Mouse (Mus musculus): Measurements from ENCODE around the gene Camk2n1. TPM values are rescaled to one million over a fixed set of nuclear protein-coding genes. Genes with fewer than 3 reads are reported as not detected.

Gene Camk2n1
- polyA plus RNA-seq, 1 experiment from 2014 or later, result 14.8 TPM

DNA sequence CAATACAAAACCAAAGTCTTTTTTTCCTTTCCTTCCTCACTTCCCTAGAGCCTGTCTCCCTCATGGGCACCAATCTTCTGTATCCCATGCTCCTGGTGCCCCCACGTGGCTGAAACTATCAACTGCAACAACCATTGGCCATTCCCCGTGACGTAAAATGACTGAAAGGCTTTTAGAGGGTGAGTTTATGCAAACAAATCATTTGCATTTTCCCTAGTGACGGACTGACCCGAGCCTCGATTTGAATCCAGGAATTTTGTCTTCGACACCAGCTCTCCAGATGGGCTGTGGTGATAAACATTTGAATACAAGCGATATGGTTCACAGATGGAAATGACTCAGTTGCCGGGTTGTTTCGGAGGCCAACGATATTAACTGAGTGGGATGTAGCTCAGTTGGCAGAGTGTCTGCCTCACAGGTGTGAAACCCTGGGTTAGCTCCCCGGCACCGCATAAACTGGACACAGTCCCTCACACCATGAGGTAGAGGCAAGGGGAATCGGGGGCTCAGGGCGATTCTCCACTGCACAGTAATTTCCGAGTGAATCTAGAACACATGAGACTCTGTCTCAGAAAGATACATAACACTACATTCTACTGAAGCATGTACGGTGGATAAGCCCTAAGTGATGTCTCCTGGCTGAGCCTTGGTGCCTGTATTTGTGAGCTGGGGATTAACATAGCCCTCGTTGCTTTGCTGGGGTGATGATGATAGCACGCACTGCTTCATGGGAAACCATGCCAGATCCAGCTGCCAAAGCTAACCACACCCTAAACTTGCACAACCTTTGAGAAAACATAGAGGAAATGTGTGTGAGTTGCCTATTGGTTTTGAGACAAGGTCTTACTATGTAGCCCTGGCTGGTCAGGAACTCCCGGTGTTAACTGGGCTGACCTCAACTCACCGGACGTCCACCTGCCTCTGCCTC is 27.1 kb upstream of the Camk2n1 start:
- no peak overlapping the region for H3K27ac ChIP-seq
- peak overlapping the region; percentile 33; the same call in 1 of the 2 replicates for H3K4me2 ChIP-seq
- H3K27me3 ChIP-seq, result peaks cover 23% of the 10 kb centered on the region
- ATAC-seq (ENCODE audit: low FRiP score), result no peak
- H3K9me3 ChIP-seq, result no peaks in the 10 kb centered on the region
- H3K9ac ChIP-seq, result peak overlapping the region; percentile 6; the same call in 1 of the 2 replicates
- H3K36me3 ChIP-seq, result no peaks in the 10 kb centered on the region
- peaks cover 3% of the 10 kb centered on the region; the same call in 1 of the 2 replicates for H3K4me1 ChIP-seq (replicated peaks)
- no peak overlapping the region for H3K4me3 ChIP-seq
- WGBS, result 42% methylated on average over 22 of the region's 22 CpGs

DNA sequence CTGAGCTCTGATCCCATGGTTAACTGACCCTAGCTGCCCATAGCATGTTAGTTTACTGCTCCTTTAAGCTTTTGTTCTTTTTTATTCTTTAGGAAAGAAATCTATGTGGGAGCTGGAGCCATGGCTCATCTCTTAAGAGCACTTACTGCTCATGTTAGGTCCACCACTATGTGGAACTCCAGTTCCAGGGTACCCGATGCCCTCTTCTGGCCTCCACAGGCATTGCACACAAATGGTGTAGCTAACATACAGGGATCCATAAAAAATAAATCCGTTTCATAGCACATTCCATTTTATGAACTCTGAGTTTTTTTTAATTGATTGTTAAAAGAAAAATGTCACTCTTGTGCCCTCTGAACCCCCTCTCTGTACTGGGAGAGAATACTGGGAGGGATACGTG is 24.3 kb upstream of the Camk2n1 start:
- no peak overlapping the region for H3K27ac ChIP-seq
- H3K9me3 ChIP-seq, result no peaks in the 10 kb centered on the region
- WGBS, result 40% methylated on average over 3 of the region's 3 CpGs
- no peak overlapping the region for H3K9ac ChIP-seq
- peaks cover 28% of the 10 kb centered on the region for H3K27me3 ChIP-seq
- H3K4me3 ChIP-seq, result no peak overlapping the region
- peaks cover 6% of the 10 kb centered on the region for H3K4me1 ChIP-seq (replicated peaks)
- no peak for ATAC-seq (ENCODE audit: low FRiP score)
- no peaks in the 10 kb centered on the region for H3K36me3 ChIP-seq
- no peak overlapping the region for H3K4me2 ChIP-seq

DNA sequence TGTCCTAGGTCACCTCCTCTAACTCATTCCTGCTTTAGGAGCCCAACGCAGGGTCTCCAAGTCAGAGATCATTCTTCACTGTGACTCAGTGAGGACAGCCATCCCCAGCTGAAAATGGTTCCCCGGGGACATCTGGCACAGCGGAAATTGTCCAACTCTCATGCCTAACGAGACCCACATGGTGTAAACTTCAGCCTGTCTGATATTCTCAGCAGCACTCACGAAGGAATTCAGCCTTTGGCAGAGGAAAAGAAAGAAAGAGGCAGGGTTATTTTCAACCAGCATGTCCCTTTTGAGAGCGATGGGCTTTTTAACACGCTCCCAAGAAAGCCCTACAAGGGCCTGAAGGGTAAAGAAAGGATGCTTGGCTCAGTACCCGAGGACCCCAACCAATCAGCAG is 22.8 kb upstream of the Camk2n1 start:
- H3K4me2 ChIP-seq, result no peak overlapping the region
- no peak overlapping the region for H3K4me3 ChIP-seq
- H3K4me1 ChIP-seq (replicated peaks), result peaks cover 19% of the 10 kb centered on the region
- peaks cover 2% of the 10 kb centered on the region; the same call in 1 of the 2 replicates for H3K36me3 ChIP-seq
- 56% methylated on average over 8 of the region's 8 CpGs for WGBS
- H3K9me3 ChIP-seq, result no peaks in the 10 kb centered on the region
- H3K27me3 ChIP-seq, result peaks cover 28% of the 10 kb centered on the region
- no peak for ATAC-seq (ENCODE audit: low FRiP score)
- peak overlapping the region; percentile 8; the same call in 1 of the 2 replicates for H3K9ac ChIP-seq
- no peak overlapping the region for H3K27ac ChIP-seq

DNA sequence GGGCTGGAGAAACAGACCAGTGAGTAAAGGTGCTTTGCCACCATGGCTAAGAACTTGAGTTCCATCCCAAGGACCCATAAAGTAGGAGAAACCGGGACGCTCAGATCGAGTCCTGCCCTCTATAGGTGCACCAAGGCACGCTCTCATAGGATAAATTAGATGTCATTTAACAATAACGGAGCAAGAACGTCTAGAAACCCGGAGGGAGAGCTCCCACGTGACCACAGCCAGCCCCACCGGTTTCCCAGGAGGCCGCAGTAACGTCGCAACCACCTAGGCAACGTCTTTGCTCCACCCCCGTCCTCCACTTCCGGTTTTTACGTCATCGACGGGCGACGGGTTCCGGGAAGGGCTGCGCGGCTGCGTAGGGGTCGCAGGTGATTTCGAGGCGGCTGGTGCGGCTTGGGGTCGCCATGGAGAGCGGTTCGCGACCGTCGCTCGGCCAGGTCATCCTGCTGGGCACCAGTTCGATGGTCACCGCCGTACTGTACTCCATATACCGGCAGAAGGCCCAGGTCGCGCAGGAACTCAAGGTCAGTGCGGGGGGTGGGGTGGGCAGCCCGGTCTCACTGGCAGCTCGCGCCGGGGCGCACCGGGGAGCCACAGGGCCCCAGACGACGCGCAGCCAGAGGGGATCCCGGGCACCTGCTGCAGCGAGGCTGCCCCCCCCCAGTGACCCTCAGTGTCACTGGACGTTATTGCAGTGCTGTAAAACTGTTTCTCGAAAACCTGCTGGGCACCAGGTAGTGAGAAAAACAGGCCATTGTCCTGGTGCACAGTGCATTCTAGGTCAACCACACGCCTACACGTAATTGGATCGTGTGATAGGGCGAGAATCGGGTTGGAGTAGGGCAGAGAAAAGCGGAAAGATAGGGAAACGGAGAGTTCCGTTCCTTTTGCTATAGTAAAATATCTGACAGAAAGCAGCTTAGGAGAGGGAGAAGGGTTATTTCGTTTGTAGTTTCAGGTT is 19.5 kb upstream of the Camk2n1 start, which contains the start of gene Mul1:
Gene Mul1, plus strand, starts transcription at position 325 of the 970 bp plus-strand sequence.
- Histone ChIP-seq H3K4me1 (replicated peaks) (peaks cover 16% of the 10 kb centered on the region), H3K9ac (peak within 1 kb of the TSS; percentile 89), H3K36me3 (peaks cover 35% of the 10 kb centered on the region), H3K27ac (peak within 1 kb of the TSS; percentile 77), H3K9me3 (no peaks in the 10 kb centered on the region), H3K4me3 (peak within 1 kb of the TSS; percentile 76), H3K4me2 (peak within 1 kb of the TSS; percentile 87), H3K27me3 (peaks cover 15% of the 10 kb centered on the region)
- ATAC-seq (ENCODE audit: low FRiP score), result peak; percentile 94
- 1% methylated on average over 64 of the region's 64 CpGs for WGBS

DNA sequence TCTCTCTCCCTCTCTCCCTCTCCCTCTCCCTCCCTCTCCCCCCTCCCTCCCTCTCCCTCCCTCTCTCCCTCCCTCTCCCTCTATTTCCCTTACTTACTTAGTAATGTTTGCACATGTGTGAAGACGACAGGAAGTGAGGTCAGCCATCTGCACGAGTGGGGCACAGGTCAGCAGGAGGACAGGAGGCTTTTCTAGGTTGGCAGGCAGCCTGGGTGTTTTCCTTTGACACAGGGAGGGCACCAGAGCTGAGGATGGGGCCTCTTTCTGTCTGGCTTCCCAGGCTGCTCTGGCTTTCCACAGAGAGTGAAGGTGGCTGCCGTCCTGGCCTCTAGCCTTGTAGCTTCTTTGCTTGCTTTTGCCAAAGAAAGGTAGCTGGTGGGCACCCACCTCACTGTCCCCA is 14.1 kb upstream of the Camk2n1 start:
- no peak overlapping the region for H3K9ac ChIP-seq
- H3K9me3 ChIP-seq, result no peaks in the 10 kb centered on the region
- no peak for ATAC-seq (ENCODE audit: low FRiP score)
- 70% methylated on average over 3 of the region's 3 CpGs for WGBS
- H3K27me3 ChIP-seq, result 0 out of 2 replicates have a peak, but pooled peaks cover 4% of the 10 kb centered on the region
- peaks cover 11% of the 10 kb centered on the region for H3K4me1 ChIP-seq (replicated peaks)
- H3K27ac ChIP-seq, result no peak overlapping the region
- H3K36me3 ChIP-seq, result peaks cover 64% of the 10 kb centered on the region
- H3K4me2 ChIP-seq, result no peak overlapping the region
- no peak overlapping the region for H3K4me3 ChIP-seq

DNA sequence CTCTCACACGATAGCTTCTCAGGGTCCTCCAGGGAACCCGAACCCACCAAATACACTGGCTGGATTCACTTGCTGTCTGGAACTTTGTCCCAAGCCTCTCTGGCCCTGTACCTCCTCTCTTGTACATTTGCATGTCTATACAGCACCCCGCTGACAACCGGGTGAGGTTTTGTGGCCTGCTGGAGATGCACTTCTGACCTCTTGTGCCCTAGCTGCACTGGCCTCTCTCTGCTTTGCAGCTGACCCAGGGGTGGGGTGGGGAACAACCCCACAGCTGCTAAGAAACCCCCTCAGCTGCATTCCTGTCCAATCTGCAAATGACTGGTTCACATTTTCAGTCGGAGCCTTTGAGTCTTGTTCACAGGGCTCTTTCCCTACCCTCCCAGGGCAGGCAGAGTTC is 9.2 kb upstream of the Camk2n1 start:
- Histone ChIP-seq H3K4me3 (no peak overlapping the region), H3K4me2 (no peak overlapping the region), H3K27me3 (peaks cover 6% of the 10 kb centered on the region; the same call in 1 of the 2 replicates), H3K27ac (no peak overlapping the region), H3K4me1 (replicated peaks) (peaks cover 27% of the 10 kb centered on the region), H3K9ac (no peak overlapping the region), H3K9me3 (no peaks in the 10 kb centered on the region), H3K36me3 (peaks cover 26% of the 10 kb centered on the region)
- 7% methylated on average over 5 of the region's 5 CpGs for WGBS
- no peak for ATAC-seq (ENCODE audit: low FRiP score)

DNA sequence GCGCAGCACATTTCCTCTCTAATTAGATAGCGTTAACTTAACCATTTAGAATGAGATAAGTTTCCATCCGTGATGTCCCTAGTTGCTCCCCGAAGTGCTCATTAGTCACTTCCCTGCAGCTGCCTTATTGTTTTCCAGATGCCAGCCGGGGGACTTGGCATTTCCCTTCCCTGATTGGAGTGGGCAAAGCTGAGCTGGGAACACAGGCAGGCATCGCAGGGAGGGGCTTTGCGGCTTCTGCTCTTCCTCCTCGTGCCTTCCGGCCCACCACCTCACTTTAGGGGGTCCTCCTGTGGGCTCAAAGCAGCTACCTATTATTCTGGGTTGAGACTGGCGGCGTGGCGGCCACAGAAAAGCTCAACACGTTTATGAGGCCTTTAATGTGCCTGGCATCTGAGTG is 7.1 kb upstream of the Camk2n1 start:
- H3K4me3 ChIP-seq, result no peak overlapping the region
- no peaks in the 10 kb centered on the region for H3K9me3 ChIP-seq
- ATAC-seq (ENCODE audit: low FRiP score), result peak; percentile 65
- peak overlapping the region; percentile 56; the same call in 1 of the 2 replicates for H3K9ac ChIP-seq
- WGBS, result 23% methylated on average over 13 of the region's 13 CpGs
- peak overlapping the region; percentile 89 for H3K27ac ChIP-seq
- H3K27me3 ChIP-seq, result peaks cover 16% of the 10 kb centered on the region; the same call in 1 of the 2 replicates
- peaks cover 27% of the 10 kb centered on the region for H3K4me1 ChIP-seq (replicated peaks)
- H3K36me3 ChIP-seq, result peaks cover 5% of the 10 kb centered on the region
- H3K4me2 ChIP-seq, result peak overlapping the region; percentile 26

GRCm38 (mm10) chr4:138447387-138447786 is 6.7 kb upstream of the Camk2n1 start:
- under 1% methylated on average over 8 of the region's 8 CpGs for WGBS
- H3K27me3 ChIP-seq, result peaks cover 16% of the 10 kb centered on the region; the same call in 1 of the 2 replicates
- peaks cover 27% of the 10 kb centered on the region for H3K4me1 ChIP-seq (replicated peaks)
- H3K4me3 ChIP-seq, result no peak overlapping the region
- ATAC-seq (ENCODE audit: low FRiP score), result peak; percentile 85
- peak overlapping the region; percentile 26 for H3K4me2 ChIP-seq
- peaks cover 1% of the 10 kb centered on the region; the same call in 1 of the 2 replicates for H3K36me3 ChIP-seq
- no peaks in the 10 kb centered on the region for H3K9me3 ChIP-seq
- peak overlapping the region; percentile 56; the same call in 1 of the 2 replicates for H3K9ac ChIP-seq
- peak overlapping the region; percentile 89 for H3K27ac ChIP-seq

DNA sequence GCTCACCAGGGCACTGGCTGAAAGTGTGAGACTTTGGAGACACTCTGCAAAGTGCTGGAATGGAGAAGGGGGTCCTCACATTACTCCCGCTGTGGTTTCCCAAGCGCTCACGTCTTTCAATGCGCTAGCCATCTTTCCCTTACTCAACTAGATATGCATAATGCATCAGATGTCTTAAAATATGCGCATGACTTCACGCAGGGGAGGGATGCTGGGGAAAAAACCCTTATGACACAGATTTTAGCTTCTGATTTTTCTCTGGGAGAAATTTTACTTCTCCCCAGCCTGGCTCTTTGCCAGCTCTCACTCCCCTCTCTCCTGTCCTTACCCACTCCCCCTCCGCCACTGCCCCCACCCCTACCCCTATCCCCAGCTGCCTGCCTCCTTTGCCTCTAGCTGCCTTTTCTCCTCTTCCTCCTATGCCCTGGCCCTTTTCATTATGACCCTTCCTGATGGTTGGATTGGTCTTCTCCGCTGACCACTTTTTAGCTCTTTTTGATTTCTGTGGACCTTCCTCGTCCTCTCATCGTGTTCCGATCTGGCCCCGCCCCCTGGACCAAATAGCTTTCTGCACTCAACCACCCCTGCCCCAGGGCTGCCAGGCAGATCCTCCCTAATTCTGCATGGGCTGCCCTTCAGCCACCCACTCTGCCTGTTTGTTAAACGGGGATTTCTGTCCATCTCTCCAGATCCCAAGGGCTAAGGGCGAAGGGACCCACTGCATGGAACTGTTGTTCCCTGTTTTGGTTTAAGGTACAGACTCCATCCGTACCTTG is 6.1 kb upstream of the Camk2n1 start:
- H3K4me1 ChIP-seq (replicated peaks), result peaks cover 33% of the 10 kb centered on the region
- no peaks in the 10 kb centered on the region for H3K9me3 ChIP-seq
- peak overlapping the region; percentile 40 for H3K9ac ChIP-seq
- H3K4me2 ChIP-seq, result no peak overlapping the region
- peaks cover 16% of the 10 kb centered on the region; the same call in 1 of the 2 replicates for H3K27me3 ChIP-seq
- H3K4me3 ChIP-seq, result no peak overlapping the region
- peak; percentile 1; the same call in 1 of the 2 replicates for ATAC-seq (ENCODE audit: low FRiP score)
- H3K27ac ChIP-seq, result peak overlapping the region; percentile 89; the same call in 1 of the 2 replicates
- 24% methylated on average over 15 of the region's 15 CpGs for WGBS
- H3K36me3 ChIP-seq, result no peaks in the 10 kb centered on the region

DNA sequence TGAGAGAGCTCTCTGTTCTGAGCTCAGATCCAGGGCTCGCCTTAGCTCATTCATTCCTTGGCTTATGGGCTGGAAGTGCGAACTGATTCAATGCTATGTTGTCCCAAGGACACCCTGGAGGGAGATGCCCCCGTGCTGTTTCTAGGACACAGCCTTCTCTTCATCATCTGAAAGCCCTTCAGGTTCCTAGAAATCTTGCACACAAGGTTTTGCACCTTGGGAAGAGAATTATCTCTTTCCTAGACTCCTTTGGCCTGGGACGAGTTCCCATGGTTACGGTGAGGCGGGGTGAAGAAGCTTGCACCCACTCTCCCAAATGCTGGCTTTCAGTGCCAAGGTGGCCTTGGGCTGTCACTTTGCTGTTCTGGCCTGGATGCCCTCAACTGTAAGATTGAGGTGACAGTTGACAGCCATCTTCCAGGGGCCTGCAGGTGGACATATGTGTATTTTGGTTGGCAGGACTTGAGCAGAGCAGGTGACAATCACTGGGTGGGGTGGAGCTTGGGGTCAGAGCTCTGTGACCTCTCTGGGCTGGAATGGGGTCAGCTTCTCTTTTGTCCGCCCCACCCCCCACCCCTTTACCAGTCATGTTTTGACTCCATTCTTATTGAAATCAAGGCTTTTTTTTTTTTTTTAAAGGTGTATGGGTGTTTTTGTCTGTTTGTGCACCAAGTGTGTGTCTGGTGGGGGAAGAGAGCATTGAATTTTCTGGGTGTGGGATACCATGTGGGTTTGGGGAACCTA is 5.1 kb upstream of the Camk2n1 start:
- H3K36me3 ChIP-seq, result no peaks in the 10 kb centered on the region
- no peak for ATAC-seq (ENCODE audit: low FRiP score)
- H3K27me3 ChIP-seq, result peaks cover 16% of the 10 kb centered on the region; the same call in 1 of the 2 replicates
- 38% methylated on average over 7 of the region's 7 CpGs for WGBS
- H3K4me1 ChIP-seq (replicated peaks), result peaks cover 44% of the 10 kb centered on the region
- no peaks in the 10 kb centered on the region for H3K9me3 ChIP-seq
- H3K4me3 ChIP-seq, result no peak overlapping the region
- H3K4me2 ChIP-seq, result no peak overlapping the region
- H3K9ac ChIP-seq, result no peak overlapping the region
- H3K27ac ChIP-seq, result no peak overlapping the region
